Mouse (Mus musculus): ENCODE measurements around the gene Ciz1. TPM values are rescaled to one million over a fixed set of nuclear protein-coding genes. Genes with fewer than 3 reads are reported as not detected.

Gene Ciz1
- total RNA-seq, 2 experiments from 2014 or later, result 65.4 to 77.5 TPM

- no peak for ATAC-seq (replicated peaks; ENCODE audit: low FRiP score, poor library complexity, severe bottlenecking)
Measured at GRCm38 (mm10) chr2:32408429-32409424, 56.6 kb downstream of the Ciz1 start.

GRCm38 (mm10) chr2:32411407-32411806, 59.3 kb downstream of the Ciz1 start:
- ATAC-seq (replicated peaks; ENCODE audit: low FRiP score, poor library complexity, severe bottlenecking), result no peak

- ATAC-seq (replicated peaks; ENCODE audit: low FRiP score, poor library complexity, severe bottlenecking), result no peak
Measured at GRCm38 (mm10) chr2:32412742-32413531, 60.8 kb downstream of the Ciz1 start.

GRCm38 (mm10) chr2:32413936-32414335, 61.8 kb downstream of the Ciz1 start:
- ATAC-seq (replicated peaks; ENCODE audit: low FRiP score, poor library complexity, severe bottlenecking), result no peak

GRCm38 (mm10) chr2:32415801-32416200, 63.7 kb downstream of the Ciz1 start:
- ATAC-seq (replicated peaks; ENCODE audit: low FRiP score, poor library complexity, severe bottlenecking), result no peak

- no peak for ATAC-seq (replicated peaks; ENCODE audit: low FRiP score, poor library complexity, severe bottlenecking)
Measured at GRCm38 (mm10) chr2:32416556-32416955, 64.4 kb downstream of the Ciz1 start.

- no peak for ATAC-seq (replicated peaks; ENCODE audit: low FRiP score, poor library complexity, severe bottlenecking)
Measured at GRCm38 (mm10) chr2:32417486-32417885, 65.4 kb downstream of the Ciz1 start.

GRCm38 (mm10) chr2:32418430-32419151, 66.5 kb downstream of the Ciz1 start:
- no peak for ATAC-seq (replicated peaks; ENCODE audit: low FRiP score, poor library complexity, severe bottlenecking)

- no peak for ATAC-seq (replicated peaks; ENCODE audit: low FRiP score, poor library complexity, severe bottlenecking)
Measured at GRCm38 (mm10) chr2:32419359-32419758, 67.2 kb downstream of the Ciz1 start.

- no peak for ATAC-seq (replicated peaks; ENCODE audit: low FRiP score, poor library complexity, severe bottlenecking)
Measured at GRCm38 (mm10) chr2:32420066-32420608, 68.0 kb downstream of the Ciz1 start.

- no peak for ATAC-seq (replicated peaks; ENCODE audit: low FRiP score, poor library complexity, severe bottlenecking)
Measured at GRCm38 (mm10) chr2:32420647-32421046, 68.5 kb downstream of the Ciz1 start.

GRCm38 (mm10) chr2:32421851-32422251, 69.7 kb downstream of the Ciz1 start:
- ATAC-seq (replicated peaks; ENCODE audit: low FRiP score, poor library complexity, severe bottlenecking), result no peak

GRCm38 (mm10) chr2:32423481-32424331, 71.6 kb downstream of the Ciz1 start:
- peak; percentile 76 for ATAC-seq (replicated peaks; ENCODE audit: low FRiP score, poor library complexity, severe bottlenecking)

- ATAC-seq (replicated peaks; ENCODE audit: low FRiP score, poor library complexity, severe bottlenecking), result no peak
Measured at GRCm38 (mm10) chr2:32424796-32425195, 72.7 kb downstream of the Ciz1 start.

- no peak for ATAC-seq (replicated peaks; ENCODE audit: low FRiP score, poor library complexity, severe bottlenecking)
Measured at GRCm38 (mm10) chr2:32425568-32425967, 73.4 kb downstream of the Ciz1 start.

GRCm38 (mm10) chr2:32426141-32426540, 74.0 kb downstream of the Ciz1 start:
- ATAC-seq (replicated peaks; ENCODE audit: low FRiP score, poor library complexity, severe bottlenecking), result no peak

GRCm38 (mm10) chr2:32427720-32428119, 75.6 kb downstream of the Ciz1 start:
- ATAC-seq (replicated peaks; ENCODE audit: low FRiP score, poor library complexity, severe bottlenecking), result no peak

- ATAC-seq (replicated peaks; ENCODE audit: low FRiP score, poor library complexity, severe bottlenecking), result peak; percentile 52; the same call in 1 of the 2 replicates
Measured at GRCm38 (mm10) chr2:32428262-32428722, 76.2 kb downstream of the Ciz1 start.

Data from erythroid progenitor cell, adult 5-6 weeks (primary cell).